In genomic region chr4:70705128-70705752, GRCm38 (mm10) we compare ENCODE assay signal across 20 mouse cellular contexts.
A peak's percentile ranks its signal among the peaks of the same experiment; 100 is the strongest.
DNase-seq lines count a peak whose midpoint lies in the region; ATAC-seq and TF ChIP-seq lines count a peak whose summit lies in the region.
"Had no signal": no experiment of that assay in that cellular context is flagged by ENCODE, and none has a peak within 500 bp of the region (broad histone marks: within the 10 kb centered on the region; RNA-seq: fewer than 3 reads in every experiment).

No protein-coding gene starts in this region.

- WGBS in midbrain, embryonic 13.5 days, result 63% methylated on average over 3 of the region's 3 CpGs
- 80% methylated on average over 3 of the region's 3 CpGs for WGBS in midbrain, embryonic 10.5 days
- 50% methylated on average over 3 of the region's 3 CpGs for WGBS in midbrain, embryonic 16.5 days

- no peak for DNase-seq in midbrain, embryonic 10.5 days (ENCODE audit: low spot score)
- DNase-seq in brain, embryonic 14.5 days (ENCODE audit: low read depth), result peak; percentile 60
- DNase-seq in retina, embryonic 14.5 days (ENCODE audit: low spot score), result peak; percentile 44
- DNase-seq in testis, postnatal 10 days (ENCODE audit: low spot score), result no peak
- DNase-seq in spleen, postnatal 14 days (ENCODE audit: low spot score in 2 of 2), result no peak
- no peak for DNase-seq in urinary bladder, adult 18-20 months (ENCODE audit: low spot score in 2 of 2)
- DNase-seq: adrenal gland, adult 2 months; adrenal gland, postnatal 10 days; adrenal gland, postnatal 25 days; cerebellum, adult 11-12 months; cerebellum, adult 2 months; cerebellum, adult 9-10 months; cerebellum, postnatal 10 days; cerebellum, postnatal 25 days had no signal

- H3K9ac ChIP-seq in midbrain, embryonic 13.5 days (replicated peaks), result no peak overlapping the region
- no peak overlapping the region for H3K9ac ChIP-seq in midbrain, embryonic 16.5 days (ENCODE audit: low read depth, low read length)
- H3K9ac ChIP-seq: embryonic facial prominence, embryonic 12.5 days; forebrain, embryonic 13.5 days; forebrain, embryonic 15.5 days had no signal

- H3K4me1 ChIP-seq in midbrain, embryonic 13.5 days (replicated peaks), result no peaks in the 10 kb centered on the region
- no peaks in the 10 kb centered on the region for H3K4me1 ChIP-seq in midbrain, embryonic 10.5 days
- no peaks in the 10 kb centered on the region for H3K4me1 ChIP-seq in midbrain, embryonic 16.5 days (ENCODE audit: control insufficient read depth, insufficient read depth, low read length)
- H3K4me1 ChIP-seq: embryonic facial prominence, embryonic 10.5 days; embryonic facial prominence, embryonic 12.5 days; forebrain, embryonic 13.5 days; forebrain, embryonic 15.5 days had no signal

- H3K9me3 ChIP-seq in midbrain, embryonic 13.5 days, result no peaks in the 10 kb centered on the region
- no peaks in the 10 kb centered on the region for H3K9me3 ChIP-seq in midbrain, embryonic 10.5 days (replicated peaks)
- H3K9me3 ChIP-seq in midbrain, embryonic 16.5 days (replicated peaks; ENCODE audit: control insufficient read depth, low read length, poor library complexity, severe bottlenecking), result no peaks in the 10 kb centered on the region
- H3K9me3 ChIP-seq: embryonic facial prominence, embryonic 10.5 days; embryonic facial prominence, embryonic 12.5 days; forebrain, embryonic 13.5 days; forebrain, embryonic 15.5 days had no signal

- no peaks in the 10 kb centered on the region for H3K36me3 ChIP-seq in midbrain, embryonic 13.5 days
- H3K36me3 ChIP-seq in midbrain, embryonic 10.5 days, result no peaks in the 10 kb centered on the region
- H3K36me3 ChIP-seq in midbrain, embryonic 16.5 days (ENCODE audit: control insufficient read depth, insufficient read depth, low read length), result no peaks in the 10 kb centered on the region
- H3K36me3 ChIP-seq: embryonic facial prominence, embryonic 10.5 days; embryonic facial prominence, embryonic 12.5 days; forebrain, embryonic 15.5 days had no signal

- no peak overlapping the region for H3K27ac ChIP-seq in midbrain, embryonic 13.5 days
- H3K27ac ChIP-seq in midbrain, embryonic 10.5 days (replicated peaks), result no peak overlapping the region
- H3K27ac ChIP-seq in midbrain, embryonic 16.5 days (ENCODE audit: low read length), result no peak overlapping the region
- H3K27ac ChIP-seq: embryonic facial prominence, embryonic 10.5 days; embryonic facial prominence, embryonic 12.5 days; forebrain, embryonic 13.5 days; forebrain, embryonic 15.5 days had no signal

- no peak overlapping the region for H3K4me2 ChIP-seq in midbrain, embryonic 13.5 days (replicated peaks)
- H3K4me2 ChIP-seq in midbrain, embryonic 16.5 days (ENCODE audit: low read length), result no peak overlapping the region
- H3K4me2 ChIP-seq: embryonic facial prominence, embryonic 12.5 days; forebrain, embryonic 13.5 days; forebrain, embryonic 15.5 days had no signal

- TF ChIP-seq POLR2A in brain, embryonic 14.5 days (IDR thresholded peaks at IDR 0.05; ENCODE audit: borderline replicate concordance, extremely low read depth, insufficient read depth, insufficient read length, poor library complexity, severe bottlenecking), result no peak

- peak; percentile 55; the same call in 1 of the 2 replicates for ATAC-seq in midbrain, embryonic 13.5 days
- peak; percentile 87 for ATAC-seq in midbrain, embryonic 16.5 days
- ATAC-seq: forebrain, embryonic 13.5 days; forebrain, embryonic 15.5 days had no signal

- no peaks in the 10 kb centered on the region for H3K27me3 ChIP-seq in midbrain, embryonic 13.5 days
- H3K27me3 ChIP-seq in midbrain, embryonic 10.5 days (ENCODE audit: low read depth, poor library complexity, severe bottlenecking), result no peaks in the 10 kb centered on the region
- H3K27me3 ChIP-seq in midbrain, embryonic 16.5 days (ENCODE audit: control insufficient read depth, insufficient read depth, low read depth, low read length), result no peaks in the 10 kb centered on the region
- H3K27me3 ChIP-seq: embryonic facial prominence, embryonic 12.5 days; forebrain, embryonic 13.5 days; forebrain, embryonic 15.5 days had no signal

- H3K4me3 ChIP-seq in midbrain, embryonic 13.5 days (replicated peaks), result no peak overlapping the region
- H3K4me3 ChIP-seq in midbrain, embryonic 10.5 days, result no peak overlapping the region
- no peak overlapping the region for H3K4me3 ChIP-seq in midbrain, embryonic 16.5 days (ENCODE audit: low read depth, low read length)
- H3K4me3 ChIP-seq: embryonic facial prominence, embryonic 10.5 days; embryonic facial prominence, embryonic 12.5 days; forebrain, embryonic 13.5 days; forebrain, embryonic 15.5 days had no signal

- TF ChIP-seq CTCF in brain, embryonic 14.5 days (IDR thresholded peaks at IDR 0.05; ENCODE audit: borderline replicate concordance, extremely low read depth, insufficient read depth, insufficient read length), result no peak

Comparison
In these comparisons a context has a peak if more than half of its experiments do, and no peak if none do; other contexts are left out.
1. DNase-seq: peak in brain, embryonic 14.5 days (single experiment) and retina, embryonic 14.5 days (single experiment); none in midbrain, embryonic 10.5 days (single experiment), testis, postnatal 10 days (single experiment), spleen, postnatal 14 days (0 of 2) and urinary bladder, adult 18-20 months (0 of 2).